Mouse (Mus musculus) layer of hippocampus, postnatal 10 days (tissue): ENCODE measurements at regions not wholly inside any gene's neighbourhood (a gene's known extent, or its start where the extent isn't known, plus 50 kb on each side); places are given as distances from the start of the nearest gene placed in this dataset.

Source experiments
- DNase-seq, 2 experiments: peaks; one replicate each; pipeline ENCODE4 v3.0.0; 2021; ENCODE audit warnings: low spot score in 2 of 2

GRCm38 (mm10) chr12:56275556-56276242, 70.0 kb downstream of the Mbip start:
- DNase-seq, result no peak

- no peak for DNase-seq
Measured at GRCm38 (mm10) chr12:56265049-56265448, 80.6 kb downstream of the Mbip start.

- no peak for DNase-seq
Measured at GRCm38 (mm10) chr12:56261471-56261870, 84.2 kb downstream of the Mbip start.

GRCm38 (mm10) chr12:56258401-56259050, 87.2 kb downstream of the Mbip start:
- DNase-seq, result peak in 1 of 2 experiments; percentile 26

- no peak for DNase-seq
Measured at GRCm38 (mm10) chr12:56256243-56256881, 89.3 kb downstream of the Mbip start.

GRCm38 (mm10) chr12:56252612-56253444, 92.9 kb downstream of the Mbip start:
- DNase-seq, result no peak

- no peak for DNase-seq
Measured at GRCm38 (mm10) chr12:56250262-56250661, 95.4 kb downstream of the Mbip start.

GRCm38 (mm10) chr12:56246406-56246805, 99.3 kb downstream of the Mbip start:
- no peak for DNase-seq

GRCm38 (mm10) chr12:56242803-56243202, 102.9 kb downstream of the Mbip start:
- no peak for DNase-seq

GRCm38 (mm10) chr12:56241735-56242134, 104.0 kb downstream of the Mbip start:
- peak; percentile 30 to 36 for DNase-seq

GRCm38 (mm10) chr12:56240206-56240605, 105.5 kb downstream of the Mbip start:
- no peak for DNase-seq

GRCm38 (mm10) chr12:56234571-56234970, 111.1 kb downstream of the Mbip start:
- DNase-seq, result peak in 1 of 2 experiments; percentile 19

GRCm38 (mm10) chr12:56233209-56233608, 112.5 kb downstream of the Mbip start:
- DNase-seq, result no peak

GRCm38 (mm10) chr12:56224142-56224895, 121.4 kb downstream of the Mbip start:
- no peak for DNase-seq

- DNase-seq, result no peak
Measured at GRCm38 (mm10) chr12:56193524-56193923, 152.2 kb downstream of the Mbip start.

GRCm38 (mm10) chr12:56189562-56189961, 156.1 kb downstream of the Mbip start:
- DNase-seq, result no peak

GRCm38 (mm10) chr12:56160736-56161135, 185.0 kb downstream of the Mbip start:
- no peak for DNase-seq

GRCm38 (mm10) chr12:56144359-56144758, 201.3 kb downstream of the Mbip start:
- DNase-seq, result no peak

- DNase-seq, result no peak
Measured at GRCm38 (mm10) chr12:56143789-56144188, 201.9 kb downstream of the Mbip start.

- DNase-seq, result no peak
Measured at GRCm38 (mm10) chr12:56114446-56114845, 231.2 kb downstream of the Mbip start.

- no peak for DNase-seq
Measured at GRCm38 (mm10) chr12:56081406-56081805, 245.3 kb downstream of the Brms1l start.
